Mouse (Mus musculus) forebrain, embryonic 13.5 days (tissue): Measurements from ENCODE around the gene Isl1. TPM values are rescaled to one million over a fixed set of nuclear protein-coding genes. Genes with fewer than 3 reads are reported as not detected.

Experiments
- ATAC-seq: fragments of 200-750 bp; cut with Nextera tagmentation; 2 replicates; pipeline ENCODE4 v1.8.0; 2017
- H3K27ac ChIP-seq: fragments of 300-500 bp; sonication (generic); 2 replicates; pipeline ENCODE4 v1.5.1; 2015; ENCODE audit warnings: inconsistent platforms, mild to moderate bottlenecking, moderate library complexity
- H3K27me3 ChIP-seq: fragments of 300-500 bp; sonication (generic); 2 replicates; pipeline ENCODE4 v1.6.1; 2015; ENCODE audit warnings: mild to moderate bottlenecking, inconsistent platforms
- H3K36me3 ChIP-seq: fragments of 300-500 bp; sonication (generic); 2 replicates; pipeline ENCODE4 v1.6.1; 2015; ENCODE audit warnings: mild to moderate bottlenecking, inconsistent platforms; ENCODE audit not compliant: poor library complexity, severe bottlenecking
- H3K4me1 ChIP-seq: fragments of 300-500 bp; sonication (generic); 2 replicates; pipeline ENCODE4 v1.6.1; 2015; ENCODE audit warnings: inconsistent platforms
- H3K4me2 ChIP-seq: fragments of 300-500 bp; sonication (generic); 2 replicates; pipeline ENCODE4 v1.6.1; 2015; ENCODE audit warnings: inconsistent platforms, mild to moderate bottlenecking, moderate library complexity
- H3K4me3 ChIP-seq: fragments of 300-500 bp; sonication (generic); 2 replicates; pipeline ENCODE4 v1.5.1; 2015; ENCODE audit warnings: mild to moderate bottlenecking, inconsistent platforms
- H3K9ac ChIP-seq: fragments of 300-500 bp; sonication (generic); 2 replicates; pipeline ENCODE4 v1.6.1; 2015; ENCODE audit warnings: mild to moderate bottlenecking, inconsistent platforms
- H3K9me3 ChIP-seq: fragments of 300-500 bp; sonication (generic); replicated peaks from 2 replicates; pipeline ENCODE4 v1.6.1; 2016; ENCODE audit warnings: inconsistent platforms
- WGBS: fragments of 180-500 bp; shearing (Covaris S2); methylation state at CpG from one replicate; pipeline ENCODE4 v1.1.7; 2015; 5-methylcytosine and 5-hydroxymethylcytosine counted together
- polyA plus RNA-seq: library from polyadenylated mRNA; unstranded; fragments of >200 nt; fragmentation: Nextera tagmentation; extraction: Ambion mirVana; gene quantifications from 2 replicates; pipeline ENCODE4 v1.2.1, GENCODE M21; 2015

Isl1 gene
- polyA plus RNA-seq, 1 experiment from 2014 or later: 93.1 TPM

- Histone ChIP-seq H3K4me2 (peak overlapping the region; percentile 50), H3K27ac (peak overlapping the region; percentile 2), H3K9me3 (no peaks in the 10 kb centered on the region), H3K27me3 (peaks cover 92% of the 10 kb centered on the region), H3K9ac (peak overlapping the region; percentile 60), H3K4me3 (peak overlapping the region; percentile 28), H3K36me3 (no peaks in the 10 kb centered on the region), H3K4me1 (peaks cover 22% of the 10 kb centered on the region)
- 1% methylated on average over 25 of the region's 25 CpGs for WGBS
- ATAC-seq: no peak
Measured at GRCm38 (mm10) chr13:116304713-116305470, 4.6 kb downstream of the Isl1 start.

- no peak overlapping the region for H3K27ac ChIP-seq
- WGBS: 4% methylated on average over 6 of the region's 6 CpGs
- H3K9ac ChIP-seq: peak overlapping the region; percentile 43
Measured at GRCm38 (mm10) chr13:116303766-116304165, 5.7 kb downstream of the Isl1 start.

GRCm38 (mm10) chr13:116302861-116303260, 6.6 kb downstream of the Isl1 start:
- Histone ChIP-seq H3K4me1 (peaks cover 15% of the 10 kb centered on the region), H3K4me3 (peak overlapping the region; percentile 21), H3K9me3 (no peaks in the 10 kb centered on the region), H3K9ac (peak overlapping the region; percentile 43), H3K27ac (peak overlapping the region; percentile 10), H3K27me3 (peaks cover 92% of the 10 kb centered on the region), H3K36me3 (no peaks in the 10 kb centered on the region), H3K4me2 (peak overlapping the region; percentile 38)
- ATAC-seq: no peak
- 5% methylated on average over 15 of the region's 15 CpGs for WGBS

More at GRCm38 (mm10) chr13:116303766-116304165, 5.7 kb downstream of the Isl1 start:
- Histone ChIP-seq H3K4me2 (peak overlapping the region; percentile 38), H3K27me3 (peaks cover 92% of the 10 kb centered on the region), H3K4me1 (peaks cover 15% of the 10 kb centered on the region; the same call in 1 of the 2 replicates), H3K9me3 (no peaks in the 10 kb centered on the region), H3K36me3 (no peaks in the 10 kb centered on the region), H3K4me3 (peak overlapping the region; percentile 26)
- ATAC-seq: no peak

GRCm38 (mm10) chr13:116301706-116302105, 7.8 kb downstream of the Isl1 start:
- no peak overlapping the region for H3K4me3 ChIP-seq
- no peak for ATAC-seq
- no peaks in the 10 kb centered on the region for H3K36me3 ChIP-seq

GRCm38 (mm10) chr13:116299241-116299640, 10.2 kb downstream of the Isl1 start:
- Histone ChIP-seq H3K4me1 (peaks cover 14% of the 10 kb centered on the region), H3K27me3 (peaks cover 95% of the 10 kb centered on the region), H3K4me3 (no peak overlapping the region), H3K27ac (no peak overlapping the region), H3K9ac (no peak overlapping the region), H3K9me3 (no peaks in the 10 kb centered on the region), H3K36me3 (no peaks in the 10 kb centered on the region), H3K4me2 (no peak overlapping the region)
- 3% methylated on average over 7 of the region's 7 CpGs for WGBS
- ATAC-seq: no peak

More at GRCm38 (mm10) chr13:116301706-116302105, 7.8 kb downstream of the Isl1 start:
- Histone ChIP-seq H3K9ac (no peak overlapping the region), H3K27me3 (peaks cover 96% of the 10 kb centered on the region), H3K9me3 (no peaks in the 10 kb centered on the region), H3K4me2 (peak overlapping the region; percentile 27), H3K27ac (no peak overlapping the region), H3K4me1 (peaks cover 21% of the 10 kb centered on the region)
- WGBS: 0% methylated on average over 3 of the region's 3 CpGs

- WGBS: 5% methylated on average over 13 of the region's 13 CpGs
- no peak overlapping the region for H3K9ac ChIP-seq
- H3K4me1 ChIP-seq: peaks cover 15% of the 10 kb centered on the region
- no peak overlapping the region for H3K27ac ChIP-seq
- no peaks in the 10 kb centered on the region for H3K36me3 ChIP-seq
- no peak for ATAC-seq
- H3K4me3 ChIP-seq: no peak overlapping the region
- H3K9me3 ChIP-seq: no peaks in the 10 kb centered on the region
- H3K4me2 ChIP-seq: peak overlapping the region; percentile 18; the same call in 1 of the 2 replicates
- H3K27me3 ChIP-seq: peaks cover 95% of the 10 kb centered on the region
Measured at GRCm38 (mm10) chr13:116298641-116299170, 10.8 kb downstream of the Isl1 start.

GRCm38 (mm10) chr13:116298001-116298400, 11.5 kb downstream of the Isl1 start:
- H3K9me3 ChIP-seq: no peaks in the 10 kb centered on the region
- H3K36me3 ChIP-seq: no peaks in the 10 kb centered on the region
- H3K27me3 ChIP-seq: peaks cover 95% of the 10 kb centered on the region
- H3K9ac ChIP-seq: no peak overlapping the region
- WGBS: 3% methylated on average over 8 of the region's 8 CpGs
- ATAC-seq: no peak
- H3K4me2 ChIP-seq: no peak overlapping the region; the same call in 1 of the 2 replicates
- H3K4me3 ChIP-seq: no peak overlapping the region
- peaks cover 13% of the 10 kb centered on the region for H3K4me1 ChIP-seq
- H3K27ac ChIP-seq: no peak overlapping the region

- Histone ChIP-seq H3K27me3 (peaks cover 95% of the 10 kb centered on the region), H3K9me3 (no peaks in the 10 kb centered on the region), H3K36me3 (no peaks in the 10 kb centered on the region), H3K9ac (peak overlapping the region; percentile 6; the same call in 1 of the 2 replicates), H3K4me1 (peaks cover 11% of the 10 kb centered on the region), H3K4me2 (peak overlapping the region; percentile 38), H3K4me3 (peak overlapping the region; percentile 4; the same call in 1 of the 2 replicates), H3K27ac (no peak overlapping the region)
- ATAC-seq: peak; percentile 66
- WGBS: under 1% methylated on average over 33 of the region's 33 CpGs
Measured at GRCm38 (mm10) chr13:116297048-116297811, 12.3 kb downstream of the Isl1 start.

- WGBS: 1% methylated on average over 4 of the region's 4 CpGs
- Histone ChIP-seq H3K4me3 (no peak overlapping the region), H3K9me3 (no peaks in the 10 kb centered on the region), H3K4me2 (no peak overlapping the region), H3K4me1 (peaks cover 11% of the 10 kb centered on the region), H3K27me3 (peaks cover 87% of the 10 kb centered on the region), H3K27ac (no peak overlapping the region), H3K9ac (no peak overlapping the region), H3K36me3 (no peaks in the 10 kb centered on the region)
- no peak for ATAC-seq
Measured at GRCm38 (mm10) chr13:116295401-116295800, 14.1 kb downstream of the Isl1 start.

- WGBS: 1% methylated on average over 6 of the region's 6 CpGs
- H3K9me3 ChIP-seq: no peaks in the 10 kb centered on the region
- H3K27me3 ChIP-seq: peaks cover 83% of the 10 kb centered on the region
- no peak overlapping the region for H3K27ac ChIP-seq
- no peak overlapping the region for H3K4me3 ChIP-seq
- no peak overlapping the region for H3K4me2 ChIP-seq
- H3K4me1 ChIP-seq: peaks cover 11% of the 10 kb centered on the region
- ATAC-seq: no peak
- no peak overlapping the region for H3K9ac ChIP-seq
- H3K36me3 ChIP-seq: no peaks in the 10 kb centered on the region
Measured at GRCm38 (mm10) chr13:116294734-116295133, 14.8 kb downstream of the Isl1 start.

- Histone ChIP-seq H3K27me3 (peaks cover 76% of the 10 kb centered on the region), H3K4me3 (peak overlapping the region; percentile 13), H3K36me3 (no peaks in the 10 kb centered on the region), H3K4me2 (peak overlapping the region; percentile 40), H3K4me1 (peaks cover 11% of the 10 kb centered on the region), H3K9ac (peak overlapping the region; percentile 14; the same call in 1 of the 2 replicates), H3K27ac (no peak overlapping the region), H3K9me3 (no peaks in the 10 kb centered on the region)
- WGBS: under 1% methylated on average over 11 of the region's 11 CpGs
- ATAC-seq: peak; percentile 19; the same call in 1 of the 2 replicates
Measured at GRCm38 (mm10) chr13:116294151-116294461, 15.4 kb downstream of the Isl1 start.
